Mouse (Mus musculus): ENCODE measurements around the gene Trabd2b.

GRCm38 (mm10) chr4:114405682-114406354, 706 bp upstream of the Trabd2b start:
- peak; percentile 58 for TF ChIP-seq POLR2A (IDR thresholded peaks at IDR 0.05; ENCODE audit: insufficient read depth, low read depth, low read length)
- TF ChIP-seq EP300 (IDR thresholded peaks at IDR 0.05; ENCODE audit: insufficient read depth, low read depth, low read length), result peak; percentile 91

All from heart, adult 2 months (tissue).